Mouse (Mus musculus) Patski (cell line): ENCODE measurements around the gene Erich3. TPM values are rescaled to one million over a fixed set of nuclear protein-coding genes. Genes with fewer than 3 reads are reported as not detected.
"Not testable (repeated sequence)": the region's sequence is repeated elsewhere in the genome, so short reads cannot be mapped to it uniquely, and the experiment has no call there.

ENCODE experiments used
- ATAC-seq: fragments of 100-300 bp; one replicate; pipeline ENCODE4 v1.8.0; 2021
- CTCF ChIA-PET: fragments of 350-600 bp; sonication (Branson Sonifier 250); formaldehyde crosslinking; loops from one replicate; lab custom pipeline; 2022; ENCODE audit warnings: inconsistent platforms; lab: Charles Lee
- POLR2A ChIA-PET: fragments of 350-600 bp; sonication (Branson Sonifier 250); formaldehyde crosslinking; loops from one replicate; lab custom pipeline; 2022; ENCODE audit warnings: antibody characterized with exemption, inconsistent platforms; lab: Charles Lee
- DNase-seq: peaks from one replicate; pipeline ENCODE4 v3.0.0-alpha.2; 2011; ENCODE audit warnings: low read depth, low spot score
- H3K27me3 ChIP-seq: fragments of 371-371 bp; one replicate; pipeline ENCODE4 v1.5.1; 2021
- CTCF ChIP-seq: fragments of 100-300 bp; IDR thresholded peaks from one replicate; pipeline ENCODE4 v1.5.1; 2021
- in situ Hi-C: fragments of 300-500 bp; cut with MboI; formaldehyde crosslinking; loops from 3 replicates; pipeline ENCODE4 v1.11.1; 2018; ENCODE audit warnings: low pct_unique_long_range_greater_than_20kb, mixed read lengths
- polyA plus RNA-seq: library from polyadenylated mRNA; unstranded; gene quantifications from one replicate; pipeline ENCODE4 v1.2.3, GENCODE M21; 2021

Gene Erich3
- 0.04 TPM for polyA plus RNA-seq

DNA sequence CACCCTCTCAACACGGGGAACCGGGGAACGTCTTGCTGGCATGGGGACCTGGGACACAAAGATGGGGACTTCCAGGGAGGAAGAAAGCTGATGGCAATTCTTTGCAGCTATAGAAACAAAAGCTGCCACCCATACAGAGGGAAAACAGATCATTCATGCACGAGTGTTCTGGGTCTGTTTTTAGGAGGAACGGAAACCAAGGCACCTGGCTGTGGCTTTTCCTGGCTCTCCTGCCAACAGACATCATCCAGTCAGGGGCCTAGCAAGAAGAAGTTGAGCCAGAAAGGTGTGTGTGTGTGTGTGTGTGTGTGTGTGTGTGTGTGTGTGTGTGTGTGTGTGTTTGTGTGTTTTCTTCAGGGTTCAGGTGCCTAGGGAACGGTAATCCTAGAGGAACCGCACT is at the start of gene Erich3:
Gene Erich3, plus strand, starts transcription at position 315 of the 400 bp plus-strand sequence.
- CTCF ChIA-PET: no interaction called here

DNA sequence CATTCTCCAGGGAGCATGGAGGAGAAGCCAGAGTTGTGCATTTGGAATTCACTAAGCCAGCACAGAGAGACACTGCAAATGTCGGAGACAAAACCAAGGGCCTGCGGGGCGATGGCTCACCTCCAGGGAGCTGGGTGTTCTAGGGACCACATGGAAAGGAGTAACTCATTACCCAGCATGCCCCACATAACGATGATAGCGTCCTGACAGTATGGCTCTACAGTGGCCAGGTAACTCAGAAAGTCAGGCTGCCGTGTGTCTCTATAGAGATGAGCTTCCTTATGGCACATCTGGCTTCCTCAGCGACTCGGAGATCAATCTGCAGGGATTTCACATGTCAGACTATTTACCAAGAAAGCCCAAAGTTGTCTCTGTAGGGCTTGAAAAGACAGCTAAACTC is 48.9 kb upstream of the Erich3 start:
- H3K27me3 ChIP-seq: no peaks in the 10 kb centered on the region
- no peak for ATAC-seq
- no peak for DNase-seq
- ChIA-PET POLR2A (interaction anchor here (0.5 kb wide), 1 partner anchor 284 kb away, joined by 3 read pairs; the partner anchor contains the start of gene Lhx8), CTCF (interaction anchor here (1.5 kb wide), 1 partner anchor 17 kb away, joined by 7 read pairs; the partner anchor contains the start of genes Cryz and Tyw3)
- no peak for TF ChIP-seq CTCF
- in situ Hi-C loops: no loop called here

More for the DNA sequence above, at the start of gene Erich3:
- in situ Hi-C loops: no loop called here
- DNase-seq: no peak
- POLR2A ChIA-PET: interaction anchor here (0.7 kb wide), 1 partner anchor 69 kb away, joined by 4 read pairs; no protein-coding TSS in a partner anchor
- H3K27me3 ChIP-seq: no peaks in the 10 kb centered on the region
- TF ChIP-seq CTCF: no peak
- ATAC-seq: no peak

DNA sequence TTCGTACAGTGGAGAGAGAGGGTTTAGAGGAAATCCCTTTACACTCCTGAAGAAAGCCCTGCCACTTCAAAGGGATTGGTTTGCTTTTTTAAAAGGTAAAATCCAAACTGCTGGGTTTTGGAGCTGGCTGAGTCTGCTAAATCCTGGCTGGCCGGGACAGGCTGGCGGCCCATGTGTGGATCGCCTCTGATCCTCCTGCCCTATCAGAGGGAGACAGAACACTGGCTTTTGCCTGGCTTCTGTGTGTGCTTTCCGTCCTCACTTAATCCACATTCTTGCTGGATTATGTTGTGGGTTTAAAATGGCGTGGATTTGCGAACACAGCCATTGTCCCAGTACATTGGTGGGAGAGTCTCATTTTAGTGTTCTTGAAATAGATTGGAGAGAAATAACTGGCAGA is 48.4 kb upstream of the Erich3 start:
- H3K27me3 ChIP-seq: no peaks in the 10 kb centered on the region
- in situ Hi-C loops: no loop called here
- ChIA-PET CTCF (no interaction called here), POLR2A (no interaction called here)
- TF ChIP-seq CTCF: no peak
- DNase-seq (no peak), ATAC-seq (no peak)

GRCm38 (mm10) chr3:154616106-154616505 is 47.6 kb upstream of the Erich3 start:
- in situ Hi-C loops: no loop called here
- CTCF ChIA-PET: no interaction called here
- ATAC-seq (no peak), DNase-seq (no peak)
- H3K27me3 ChIP-seq: no peaks in the 10 kb centered on the region
- POLR2A ChIA-PET: no interaction called here
- no peak for TF ChIP-seq CTCF

GRCm38 (mm10) chr3:154628284-154628683 is 35.4 kb upstream of the Erich3 start:
- ATAC-seq: no peak
- no peak for TF ChIP-seq CTCF
- CTCF ChIA-PET: interaction anchor here (1.3 to 1.4 kb wide), 2 partner anchors 10 to 55 kb away, joined by 4 read pairs; no protein-coding TSS in a partner anchor
- POLR2A ChIA-PET: no interaction called here
- DNase-seq: no peak
- in situ Hi-C loops: loop anchor here (25.0 kb wide), 1 partner anchor 734 kb away; no protein-coding TSS in a partner anchor
- H3K27me3 ChIP-seq: peaks cover 6% of the 10 kb centered on the region

- POLR2A ChIA-PET, DNase-seq, ATAC-seq, H3K27me3 ChIP-seq: not testable (repeated sequence)
- CTCF ChIA-PET: interaction anchor here (1.0 kb wide), 1 partner anchor 51 kb away, joined by 3 read pairs; no protein-coding TSS in a partner anchor
- in situ Hi-C loops: loop anchor here (25.0 kb wide), 1 partner anchor 731 kb away; no protein-coding TSS in a partner anchor
Observed at GRCm38 (mm10) chr3:154631281-154631680, 32.4 kb upstream of the Erich3 start.

DNA sequence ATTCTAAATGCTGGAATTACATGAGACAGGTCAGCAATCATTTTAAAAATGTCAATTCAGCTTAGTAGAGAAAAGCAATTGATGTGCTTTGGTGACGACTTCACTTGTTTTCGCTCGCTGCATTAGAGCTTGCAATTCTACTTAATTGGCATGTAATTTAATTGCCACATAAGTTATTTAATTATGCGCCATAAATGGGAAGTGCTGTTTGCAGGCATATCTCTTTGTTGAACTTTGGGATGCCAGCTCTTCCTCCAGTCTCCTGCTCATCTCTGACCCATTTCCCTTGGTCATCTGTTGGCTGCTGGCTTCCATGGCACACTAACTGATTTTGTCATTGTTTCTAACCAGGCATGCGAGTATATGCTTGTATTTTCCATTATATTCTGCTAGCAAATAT is 30.6 kb upstream of the Erich3 start:
- no peak for TF ChIP-seq CTCF
- ChIA-PET POLR2A (no interaction called here), CTCF (no interaction called here)
- no peak for DNase-seq
- peaks cover 6% of the 10 kb centered on the region for H3K27me3 ChIP-seq
- in situ Hi-C loops: loop anchor here (25.0 kb wide), 1 partner anchor 729 kb away; no protein-coding TSS in a partner anchor
- no peak for ATAC-seq

DNA sequence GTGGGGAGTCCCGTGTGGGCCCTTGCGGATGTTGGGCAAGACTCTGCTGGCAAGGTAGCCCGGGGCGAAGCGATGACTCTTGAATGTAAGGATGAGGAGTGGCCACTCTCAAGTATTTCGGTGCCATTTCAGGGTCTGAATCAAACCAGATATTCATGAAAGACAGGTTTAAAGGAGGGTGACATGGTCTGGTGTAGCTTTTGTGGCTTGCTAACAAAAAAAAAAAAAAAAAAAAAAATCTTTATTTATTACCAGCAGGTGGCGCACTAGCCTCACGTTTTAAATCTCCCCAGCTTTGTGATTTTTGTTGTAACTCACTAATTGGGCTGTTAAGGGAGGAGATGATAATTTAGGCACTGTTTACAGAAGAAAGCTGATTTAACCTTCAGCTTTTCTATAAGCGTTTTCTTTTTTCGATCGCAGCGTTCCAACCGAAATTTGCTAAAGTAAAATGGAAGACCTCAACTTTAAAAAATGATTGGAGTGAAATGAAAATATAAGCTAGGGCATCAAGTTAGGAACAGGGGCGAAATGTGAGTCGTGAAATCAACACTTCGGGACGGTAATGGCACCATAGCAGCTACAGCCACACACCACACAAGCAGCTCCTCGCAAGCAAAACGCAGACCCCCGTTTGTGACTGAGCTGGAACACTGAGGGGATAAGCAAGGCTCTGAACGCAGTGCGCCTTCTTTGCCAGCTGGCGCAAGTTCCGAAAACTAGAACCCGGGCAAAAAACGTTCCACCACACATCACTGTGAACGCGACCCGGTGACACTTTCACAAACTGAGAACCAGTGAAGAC is 16.8 kb upstream of the Erich3 start:
- POLR2A ChIA-PET: interaction anchor here (0.6 kb wide), 1 partner anchor 550 kb away, joined by 3 read pairs; no protein-coding TSS in a partner anchor
- DNase-seq (no peak), ATAC-seq (peak; percentile 25)
- peak; percentile 58 for TF ChIP-seq CTCF
- in situ Hi-C loops: loop anchor here (25.0 kb wide), 1 partner anchor 715 kb away; no protein-coding TSS in a partner anchor
- CTCF ChIA-PET: interaction anchor here (0.9 to 1.7 kb wide), 8 partner anchors 8 to 174 kb away, joined by 3 to 9 read pairs (median 4); partner anchors contain the start of genes Cryz and Tyw3
- peaks cover 3% of the 10 kb centered on the region for H3K27me3 ChIP-seq

DNA sequence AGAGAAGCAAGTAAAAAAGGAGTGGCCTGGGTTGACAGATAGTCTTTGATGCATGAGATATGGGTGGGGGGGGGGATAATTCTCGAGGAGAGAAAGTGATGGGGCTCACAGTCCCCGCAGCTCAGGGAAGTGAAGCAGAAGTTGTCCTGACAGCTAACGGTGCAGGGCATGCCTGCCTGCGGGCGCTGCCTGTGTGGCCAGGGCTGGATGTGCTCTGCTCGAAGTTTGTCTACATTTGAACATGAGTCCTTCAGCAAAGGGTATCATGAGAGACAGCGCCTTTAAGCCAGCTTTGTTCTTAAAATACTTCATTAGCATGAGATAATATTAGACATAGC is 16.2 kb upstream of the Erich3 start:
- peaks cover 3% of the 10 kb centered on the region for H3K27me3 ChIP-seq
- ChIA-PET CTCF (interaction anchor here (0.9 to 1.7 kb wide), 8 partner anchors 9 to 173 kb away, joined by 3 to 9 read pairs (median 4); partner anchors contain the start of genes Cryz and Tyw3), POLR2A (no interaction called here)
- no peak for TF ChIP-seq CTCF
- peak; percentile 33 for ATAC-seq
- DNase-seq: no peak
- in situ Hi-C loops: loop anchor here (25.0 kb wide), 1 partner anchor 715 kb away; no protein-coding TSS in a partner anchor

- in situ Hi-C loops: loop anchor here (10.0 to 25.0 kb wide), 2 partner anchors 245 to 713 kb away; no protein-coding TSS in a partner anchor
- CTCF ChIA-PET: interaction anchor here (0.7 kb wide), 1 partner anchor 1956 kb away, joined by 3 read pairs; no protein-coding TSS in a partner anchor
Observed at GRCm38 (mm10) chr3:154649411-154650285, 14.0 kb upstream of the Erich3 start.

More at GRCm38 (mm10) chr3:154649411-154650285, 14.0 kb upstream of the Erich3 start:
- ATAC-seq (no peak), DNase-seq (no peak)
- TF ChIP-seq CTCF: no peak
- H3K27me3 ChIP-seq: peaks cover 3% of the 10 kb centered on the region
- POLR2A ChIA-PET: no interaction called here
